Comparison of ENCODE assay signal across 8 mouse cellular contexts in genomic region chr2:174905865-174906639, GRCm38 (mm10).
DNase-seq lines count a peak whose midpoint lies in the region; ATAC-seq and TF ChIP-seq lines count a peak whose summit lies in the region.

No protein-coding gene starts in this region.

- no peak overlapping the region for H3K4me3 ChIP-seq in cerebellum, adult 2 months (replicated peaks; ENCODE audit: insufficient read depth, low read depth, low read length)
- no peak overlapping the region for H3K4me3 ChIP-seq in cortical plate, adult 2 months (ENCODE audit: insufficient read depth, low read length)
- H3K4me3 ChIP-seq in layer of hippocampus, adult 2 months = no peak overlapping the region

- peak; percentile 20; the same call in 1 of the 2 replicates for TF ChIP-seq CTCF in cerebellum, adult 2 months (IDR thresholded peaks at IDR 0.05; ENCODE audit: borderline replicate concordance, insufficient read depth, low read depth, low read length)
- TF ChIP-seq CTCF in cortical plate, adult 2 months (IDR thresholded peaks at IDR 0.05; ENCODE audit: extremely low read depth, insufficient read depth, low read length) = peak; percentile 50; the same call in 1 of the 2 replicates
- TF ChIP-seq CTCF in layer of hippocampus, adult 2 months (conservative IDR thresholded peaks at IDR 0.05) = peak; percentile 88

- no peaks in the 10 kb centered on the region for H3K27me3 ChIP-seq in cerebellum, adult 2 months (ENCODE audit: control insufficient read depth, insufficient read depth, low read length)

- peak in 1 of 2 experiments; percentile 11 for DNase-seq in cerebellum, adult 2 months
- DNase-seq in cerebellum, adult 8-10 months = no peak
- DNase-seq in A20 (ENCODE audit: low read depth, low spot score) = peak; percentile 30
- peak; percentile 55 for DNase-seq in heart, postnatal 4 days
- peak; percentile 16 to 69 for DNase-seq in layer of hippocampus, adult 2 months (ENCODE audit: low spot score in 2 of 2)
- peak; percentile 52 for DNase-seq in thymus, postnatal 14 days

- H3K4me1 ChIP-seq in cerebellum, adult 2 months (ENCODE audit: control insufficient read depth, insufficient read depth, low read length) = no peaks in the 10 kb centered on the region
- H3K4me1 ChIP-seq in cortical plate, adult 2 months (ENCODE audit: control insufficient read depth, insufficient read depth, low read length) = no peaks in the 10 kb centered on the region

- H3K27ac ChIP-seq in cerebellum, adult 2 months (ENCODE audit: insufficient read depth, low read length) = no peak overlapping the region
- H3K27ac ChIP-seq in cortical plate, adult 2 months (ENCODE audit: insufficient read depth, low read length) = no peak overlapping the region
- H3K27ac ChIP-seq in layer of hippocampus, adult 2 months = no peak overlapping the region

- ATAC-seq in megakaryocyte-erythroid progenitor cell, adult 5-6 weeks (replicated peaks; ENCODE audit: low FRiP score, low TSS enrichment, poor library complexity, severe bottlenecking) = peak; percentile 79

- 39% methylated on average over 6 of the region's 6 CpGs for WGBS in cerebellum, adult 2 months

- TF ChIP-seq POLR2A in cerebellum, adult 2 months (IDR thresholded peaks at IDR 0.05; ENCODE audit: borderline replicate concordance, insufficient read depth, low read length) = no peak
- TF ChIP-seq POLR2A in cortical plate, adult 2 months (IDR thresholded peaks at IDR 0.05; ENCODE audit: extremely low read depth, insufficient read depth, low read length) = no peak

Comparison
In these comparisons a context has a peak if more than half of its experiments do, and no peak if none do; other contexts are left out.
1. CTCF ChIP-seq: peak in every context shown above with its lines; median percentile 88 in layer of hippocampus, adult 2 months; 50 in cortical plate, adult 2 months; 20 in cerebellum, adult 2 months.